Mouse (Mus musculus) heart, adult 2 months (tissue): ENCODE results near the gene Cd200r2.

Experiments used
- CTCF ChIP-seq: fragments of 200-600 bp; IDR thresholded peaks from 2 replicates; pipeline ENCODE4 v1.8.1; 2022; ENCODE audit warnings: antibody characterized with exemption, mild to moderate bottlenecking, moderate library complexity
- POLR2A ChIP-seq: fragments of 200-500 bp; IDR thresholded peaks from 2 replicates; pipeline ENCODE4 v1.6.1; 2011; ENCODE audit warnings: mild to moderate bottlenecking, low read depth, low read length, control low read depth; ENCODE audit not compliant: insufficient read depth

DNA sequence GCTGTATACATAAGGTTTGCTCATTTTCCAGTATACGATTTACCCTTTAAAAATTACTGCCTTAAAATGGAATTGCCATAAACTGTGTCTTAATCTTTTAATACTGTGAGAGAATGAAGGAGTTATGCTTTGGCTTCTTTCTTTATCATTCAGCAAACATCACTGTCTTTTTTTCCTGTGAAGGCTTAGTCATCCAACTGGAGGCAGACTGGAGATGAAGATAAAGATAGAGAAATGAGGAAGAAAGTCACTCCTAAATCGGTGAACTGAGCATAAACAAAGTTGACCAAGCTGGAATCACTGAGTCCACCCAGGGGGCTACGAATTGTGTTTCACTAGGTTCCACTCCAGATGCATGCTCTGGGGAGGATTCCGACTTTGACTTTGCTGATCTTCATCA is 46.4 kb upstream of the Cd200r2 start:
- no peak for TF ChIP-seq POLR2A
- no peak for TF ChIP-seq CTCF
